Mouse (Mus musculus): ENCODE data around the gene Cacna1e. TPM values are rescaled to one million over a fixed set of nuclear protein-coding genes. Genes with fewer than 3 reads are reported as not detected.

Cacna1e gene
- polyA plus RNA-seq, 1 experiment from 2014 or later = 7.8 TPM

GRCm38 (mm10) chr1:154865981-154866380 lies 18.3 kb downstream of the Cacna1e start:
- no peak overlapping the region for H3K4me3 ChIP-seq
- no peaks in the 10 kb centered on the region for H3K27me3 ChIP-seq (replicated peaks)
- no peak for ATAC-seq (ENCODE audit: low FRiP score, low read depth)
- no peaks in the 10 kb centered on the region for H3K36me3 ChIP-seq
- no peak overlapping the region for H3K9ac ChIP-seq
- 89% methylated on average over 1 of the region's 1 CpGs for WGBS
- no peak overlapping the region for H3K4me2 ChIP-seq (replicated peaks)
- no peaks in the 10 kb centered on the region for H3K4me1 ChIP-seq
- no peaks in the 10 kb centered on the region for H3K9me3 ChIP-seq
- no peak overlapping the region for H3K27ac ChIP-seq

DNA sequence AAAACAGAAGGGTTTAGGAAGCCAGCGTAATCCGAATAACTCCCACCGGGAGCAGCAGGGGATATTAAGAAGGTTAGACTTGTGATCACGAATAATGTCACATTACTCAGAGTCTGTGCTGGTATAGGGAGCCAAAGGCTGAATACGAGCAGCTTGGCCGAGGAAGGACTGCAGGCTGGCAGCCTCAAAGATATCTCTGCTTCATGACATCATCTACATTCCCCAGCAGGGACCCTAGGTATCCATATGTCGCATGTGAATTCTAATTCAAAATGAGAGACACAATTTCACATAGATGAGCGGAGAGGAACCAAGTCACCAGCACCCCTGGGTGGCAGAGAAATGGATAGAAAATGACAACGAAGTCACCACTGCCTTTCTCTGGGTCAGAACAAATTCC lies 22.9 kb downstream of the Cacna1e start:
- H3K4me2 ChIP-seq (replicated peaks) = no peak overlapping the region
- no peak for ATAC-seq (ENCODE audit: low FRiP score, low read depth)
- 86% methylated on average over 9 of the region's 9 CpGs for WGBS
- H3K9ac ChIP-seq = no peak overlapping the region
- no peaks in the 10 kb centered on the region for H3K9me3 ChIP-seq
- no peaks in the 10 kb centered on the region for H3K4me1 ChIP-seq
- H3K27ac ChIP-seq = no peak overlapping the region
- no peak overlapping the region for H3K4me3 ChIP-seq
- no peaks in the 10 kb centered on the region for H3K36me3 ChIP-seq
- no peaks in the 10 kb centered on the region for H3K27me3 ChIP-seq (replicated peaks)

GRCm38 (mm10) chr1:154854564-154854963 lies 29.7 kb downstream of the Cacna1e start:
- Histone ChIP-seq H3K9ac (no peak overlapping the region), H3K4me1 (0 out of 2 replicates have a peak, but pooled peaks cover 2% of the 10 kb centered on the region), H3K9me3 (no peaks in the 10 kb centered on the region), H3K27me3 (replicated peaks) (no peaks in the 10 kb centered on the region), H3K27ac (no peak overlapping the region), H3K4me2 (replicated peaks) (no peak overlapping the region), H3K36me3 (no peaks in the 10 kb centered on the region), H3K4me3 (no peak overlapping the region)
- ATAC-seq (ENCODE audit: low FRiP score, low read depth) = no peak
- WGBS = 91% methylated on average over 3 of the region's 3 CpGs

DNA sequence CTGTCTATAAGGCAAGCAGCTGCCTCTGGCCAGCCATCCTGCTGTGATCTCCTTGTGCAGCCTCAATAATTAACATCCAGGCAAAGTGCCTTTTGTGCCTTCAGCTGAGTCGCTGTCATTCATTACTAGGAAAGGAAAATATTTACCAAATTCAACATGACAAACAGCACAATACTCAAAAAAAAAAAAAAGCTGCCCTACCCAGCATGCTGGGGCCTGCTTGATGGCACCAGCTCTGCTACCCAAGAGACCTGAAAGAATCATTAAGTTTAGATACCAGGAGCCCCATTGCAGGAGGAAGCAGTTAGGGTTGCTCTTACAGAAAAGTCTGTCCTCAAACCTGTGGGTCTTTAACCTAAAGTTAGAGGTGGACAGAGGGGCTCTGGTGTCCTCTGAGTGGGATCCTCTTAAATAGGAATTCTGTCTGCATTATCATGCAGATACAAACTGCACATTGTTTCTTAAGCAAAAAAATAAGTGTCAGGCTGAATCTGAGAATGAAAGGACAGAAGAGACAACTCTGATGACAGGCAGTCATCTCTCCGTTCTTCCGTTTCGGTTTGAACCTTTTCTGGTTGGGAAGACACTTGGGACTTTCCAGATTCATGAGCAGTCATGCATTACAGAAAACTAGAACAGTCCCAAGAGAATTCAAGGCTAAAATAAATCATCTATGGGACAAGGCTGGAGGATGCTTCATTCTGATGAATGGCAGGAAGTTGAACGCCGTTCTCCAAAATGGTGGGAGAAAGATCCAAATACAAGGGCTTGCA lies 33.6 kb downstream of the Cacna1e start:
- WGBS = 76% methylated on average over 6 of the region's 6 CpGs
- Histone ChIP-seq H3K9me3 (no peaks in the 10 kb centered on the region), H3K9ac (no peak overlapping the region), H3K27ac (no peak overlapping the region), H3K27me3 (replicated peaks) (no peaks in the 10 kb centered on the region), H3K4me2 (replicated peaks) (no peak overlapping the region), H3K36me3 (no peaks in the 10 kb centered on the region), H3K4me3 (no peak overlapping the region), H3K4me1 (peaks cover 6% of the 10 kb centered on the region; the same call in 1 of the 2 replicates)
- no peak for ATAC-seq (ENCODE audit: low FRiP score, low read depth)

GRCm38 (mm10) chr1:154848683-154849579 lies 35.4 kb downstream of the Cacna1e start:
- Histone ChIP-seq H3K36me3 (no peaks in the 10 kb centered on the region), H3K9ac (no peak overlapping the region), H3K27ac (no peak overlapping the region), H3K4me3 (no peak overlapping the region), H3K4me1 (peaks cover 6% of the 10 kb centered on the region; the same call in 1 of the 2 replicates), H3K9me3 (no peaks in the 10 kb centered on the region), H3K27me3 (replicated peaks) (no peaks in the 10 kb centered on the region), H3K4me2 (replicated peaks) (no peak overlapping the region)
- 89% methylated on average over 6 of the region's 6 CpGs for WGBS
- ATAC-seq (ENCODE audit: low FRiP score, low read depth) = no peak

GRCm38 (mm10) chr1:154846900-154847299 lies 37.4 kb downstream of the Cacna1e start:
- H3K27ac ChIP-seq = no peak overlapping the region
- ATAC-seq (ENCODE audit: low FRiP score, low read depth) = no peak
- H3K4me1 ChIP-seq = peaks cover 6% of the 10 kb centered on the region; the same call in 1 of the 2 replicates
- H3K4me3 ChIP-seq = no peak overlapping the region
- no peak overlapping the region for H3K4me2 ChIP-seq (replicated peaks)
- H3K9me3 ChIP-seq = no peaks in the 10 kb centered on the region
- no peaks in the 10 kb centered on the region for H3K27me3 ChIP-seq (replicated peaks)
- no peak overlapping the region for H3K9ac ChIP-seq
- WGBS = 78% methylated on average over 2 of the region's 2 CpGs
- no peaks in the 10 kb centered on the region for H3K36me3 ChIP-seq

DNA sequence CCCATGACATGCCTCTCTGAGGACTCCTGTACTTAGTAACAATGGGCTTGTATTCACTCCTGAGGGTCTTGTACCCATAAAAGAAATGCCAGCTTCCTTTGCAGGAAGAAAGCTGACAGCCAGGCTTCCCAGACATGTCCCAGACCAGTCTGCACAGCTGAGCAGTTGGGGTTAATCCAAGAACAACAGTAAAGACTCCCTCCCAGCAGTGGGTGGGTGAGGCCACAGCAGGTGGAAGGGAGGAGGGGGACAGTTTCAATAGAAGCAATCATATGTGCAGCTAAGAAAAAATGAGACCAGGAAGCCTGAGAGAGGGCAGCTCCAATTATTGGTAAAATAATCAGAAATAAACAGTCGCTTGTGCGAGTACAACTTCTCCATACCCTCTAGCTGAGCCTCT lies 40.9 kb downstream of the Cacna1e start:
- no peaks in the 10 kb centered on the region for H3K4me1 ChIP-seq
- ATAC-seq (ENCODE audit: low FRiP score, low read depth) = no peak
- no peak overlapping the region for H3K9ac ChIP-seq
- H3K27ac ChIP-seq = no peak overlapping the region
- H3K4me2 ChIP-seq (replicated peaks) = no peak overlapping the region
- H3K36me3 ChIP-seq = no peaks in the 10 kb centered on the region
- no peak overlapping the region for H3K4me3 ChIP-seq
- whole genome bisulfite sequencing = 84% methylated on average over 2 of the region's 2 CpGs
- H3K9me3 ChIP-seq = no peaks in the 10 kb centered on the region
- H3K27me3 ChIP-seq (replicated peaks) = no peaks in the 10 kb centered on the region

DNA sequence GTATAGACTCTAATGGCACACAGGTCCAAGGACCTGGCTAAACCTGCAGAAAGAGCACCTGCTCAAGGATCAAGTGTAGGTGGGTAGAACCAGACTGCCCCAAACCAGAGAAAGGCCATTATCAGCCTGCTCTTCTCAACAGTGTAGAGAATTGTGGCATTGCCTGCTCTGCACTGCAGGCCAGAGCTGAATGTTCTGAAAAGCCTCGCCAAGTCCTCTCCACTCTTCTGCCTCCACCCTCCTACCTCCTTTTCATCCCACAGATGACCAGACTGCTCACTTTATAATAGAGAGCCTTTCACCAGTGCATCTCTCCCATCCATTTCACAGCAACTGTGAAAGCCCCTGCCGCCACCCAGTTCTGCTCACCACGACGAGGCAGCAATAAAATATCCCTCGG lies 42.0 kb downstream of the Cacna1e start:
- 39% methylated on average over 5 of the region's 5 CpGs for WGBS
- ATAC-seq (ENCODE audit: low FRiP score, low read depth) = no peak
- Histone ChIP-seq H3K27ac (no peak overlapping the region), H3K4me3 (no peak overlapping the region), H3K36me3 (no peaks in the 10 kb centered on the region), H3K9me3 (no peaks in the 10 kb centered on the region), H3K9ac (no peak overlapping the region), H3K27me3 (replicated peaks) (no peaks in the 10 kb centered on the region), H3K4me1 (no peaks in the 10 kb centered on the region), H3K4me2 (replicated peaks) (no peak overlapping the region)

GRCm38 (mm10) chr1:154841057-154841630 lies 43.2 kb downstream of the Cacna1e start:
- Histone ChIP-seq H3K9me3 (no peaks in the 10 kb centered on the region), H3K4me1 (no peaks in the 10 kb centered on the region), H3K36me3 (no peaks in the 10 kb centered on the region), H3K4me2 (replicated peaks) (no peak overlapping the region), H3K4me3 (no peak overlapping the region), H3K27me3 (replicated peaks) (no peaks in the 10 kb centered on the region), H3K27ac (no peak overlapping the region), H3K9ac (no peak overlapping the region)
- WGBS = 82% methylated on average over 6 of the region's 6 CpGs
- ATAC-seq (ENCODE audit: low FRiP score, low read depth) = no peak

- WGBS = 92% methylated on average over 4 of the region's 4 CpGs
- H3K4me3 ChIP-seq = no peak overlapping the region
- H3K4me1 ChIP-seq = no peaks in the 10 kb centered on the region
- no peak overlapping the region for H3K27ac ChIP-seq
- no peak for ATAC-seq (ENCODE audit: low FRiP score, low read depth)
- no peak overlapping the region for H3K4me2 ChIP-seq (replicated peaks)
- no peaks in the 10 kb centered on the region for H3K9me3 ChIP-seq
- H3K27me3 ChIP-seq (replicated peaks) = no peaks in the 10 kb centered on the region
- H3K36me3 ChIP-seq = no peaks in the 10 kb centered on the region
- no peak overlapping the region for H3K9ac ChIP-seq
Observed at GRCm38 (mm10) chr1:154839272-154839671, 45.0 kb downstream of the Cacna1e start.

DNA sequence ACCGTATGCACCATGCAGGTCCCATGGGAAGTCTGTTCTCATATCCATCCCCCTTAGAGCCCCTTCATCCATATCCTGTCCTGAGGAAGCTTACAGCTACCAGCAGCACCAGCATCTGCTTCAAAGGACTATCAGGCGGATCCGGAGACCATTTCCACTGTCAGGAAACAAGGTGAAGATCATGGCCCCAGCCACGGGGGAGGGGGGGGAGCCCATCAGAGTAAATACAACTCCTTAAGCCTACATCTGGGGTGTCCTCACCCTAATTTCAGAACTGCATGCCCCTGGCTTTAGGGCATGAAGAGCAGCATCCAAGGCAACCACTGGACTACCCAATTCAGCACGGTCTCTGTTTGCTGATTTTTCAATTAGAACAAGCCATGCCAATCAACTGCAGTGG lies 47.8 kb downstream of the Cacna1e start:
- no peak for ATAC-seq (ENCODE audit: low FRiP score, low read depth)
- Histone ChIP-seq H3K27me3 (replicated peaks) (no peaks in the 10 kb centered on the region), H3K4me1 (peaks cover 6% of the 10 kb centered on the region; the same call in 1 of the 2 replicates), H3K9ac (no peak overlapping the region), H3K27ac (no peak overlapping the region), H3K9me3 (no peaks in the 10 kb centered on the region), H3K4me2 (replicated peaks) (no peak overlapping the region), H3K4me3 (no peak overlapping the region), H3K36me3 (no peaks in the 10 kb centered on the region)
- WGBS = 87% methylated on average over 5 of the region's 5 CpGs

- Histone ChIP-seq H3K27me3 (replicated peaks) (no peaks in the 10 kb centered on the region), H3K36me3 (no peaks in the 10 kb centered on the region), H3K9ac (no peak overlapping the region), H3K4me3 (no peak overlapping the region), H3K4me2 (replicated peaks) (no peak overlapping the region), H3K27ac (no peak overlapping the region), H3K4me1 (peaks cover 6% of the 10 kb centered on the region; the same call in 1 of the 2 replicates), H3K9me3 (no peaks in the 10 kb centered on the region)
- WGBS = 72% methylated on average over 9 of the region's 9 CpGs
- 0 out of 2 replicates have a peak, but pooled peaks have one; percentile 37 for ATAC-seq (ENCODE audit: low FRiP score, low read depth)
Observed at GRCm38 (mm10) chr1:154832168-154832539, 52.1 kb downstream of the Cacna1e start.
